Mouse (Mus musculus): Measurements from ENCODE around the gene Slfn9. TPM values are rescaled to one million over a fixed set of nuclear protein-coding genes. Genes with fewer than 3 reads are reported as not detected.
"Not testable (repeated sequence)": the region's sequence is repeated elsewhere in the genome, so short reads cannot be mapped to it uniquely, and the experiment has no call there.

The Slfn9 gene
- polyA plus RNA-seq, 1 experiment from 2014 or later = 1.7 TPM

GRCm38 (mm10) chr11:82989357-82989756 is 2.3 kb downstream of the Slfn9 start:
- no peaks in the 10 kb centered on the region for H3K9me3 ChIP-seq (replicated peaks)
- peak overlapping the region; percentile 62 for H3K4me2 ChIP-seq
- no peak for ATAC-seq (ENCODE audit: low FRiP score)
- H3K4me3 ChIP-seq (replicated peaks) = no peak overlapping the region
- no peaks in the 10 kb centered on the region for H3K36me3 ChIP-seq
- H3K4me1 ChIP-seq = peaks cover 14% of the 10 kb centered on the region
- H3K27ac ChIP-seq (replicated peaks) = no peak overlapping the region
- peaks cover 4% of the 10 kb centered on the region for H3K27me3 ChIP-seq (replicated peaks)
- 39% methylated on average over 12 of the region's 12 CpGs for WGBS
- H3K9ac ChIP-seq (replicated peaks) = no peak overlapping the region

- H3K9ac ChIP-seq (replicated peaks) = no peak overlapping the region
- ATAC-seq (ENCODE audit: low FRiP score) = no peak
- WGBS = 88% methylated on average over 6 of the region's 6 CpGs
- H3K36me3 ChIP-seq = no peaks in the 10 kb centered on the region
- H3K27me3 ChIP-seq (replicated peaks) = peaks cover 4% of the 10 kb centered on the region
- H3K4me2 ChIP-seq = no peak overlapping the region
- peaks cover 14% of the 10 kb centered on the region for H3K4me1 ChIP-seq
- H3K27ac ChIP-seq (replicated peaks) = no peak overlapping the region
- no peaks in the 10 kb centered on the region for H3K9me3 ChIP-seq (replicated peaks)
- H3K4me3 ChIP-seq (replicated peaks) = no peak overlapping the region
Measured at GRCm38 (mm10) chr11:82987621-82988020, 4.0 kb downstream of the Slfn9 start.

GRCm38 (mm10) chr11:82983193-82983592 is 8.4 kb downstream of the Slfn9 start:
- Histone ChIP-seq H3K4me1 (no peaks in the 10 kb centered on the region), H3K4me2 (no peak overlapping the region), H3K36me3 (no peaks in the 10 kb centered on the region), H3K9ac (replicated peaks) (no peak overlapping the region), H3K9me3 (replicated peaks) (no peaks in the 10 kb centered on the region), H3K4me3 (replicated peaks) (no peak overlapping the region), H3K27me3 (replicated peaks) (no peaks in the 10 kb centered on the region), H3K27ac (replicated peaks) (no peak overlapping the region)
- no peak for ATAC-seq (ENCODE audit: low FRiP score)
- 87% methylated on average over 17 of the region's 17 CpGs for WGBS

GRCm38 (mm10) chr11:82982409-82982808 is 9.2 kb downstream of the Slfn9 start:
- H3K9ac ChIP-seq (replicated peaks); H3K4me2 ChIP-seq; ATAC-seq (ENCODE audit: low FRiP score); H3K4me1 ChIP-seq; H3K27ac ChIP-seq (replicated peaks); H3K9me3 ChIP-seq (replicated peaks); H3K27me3 ChIP-seq (replicated peaks); H3K4me3 ChIP-seq (replicated peaks); H3K36me3 ChIP-seq: not testable (repeated sequence)
- WGBS = 93% methylated on average over 2 of the region's 2 CpGs

GRCm38 (mm10) chr11:82973916-82974315 is 17.7 kb downstream of the Slfn9 start:
- peaks cover 12% of the 10 kb centered on the region for H3K4me1 ChIP-seq
- H3K27me3 ChIP-seq (replicated peaks) = no peaks in the 10 kb centered on the region
- H3K36me3 ChIP-seq = no peaks in the 10 kb centered on the region
- no peak overlapping the region for H3K9ac ChIP-seq (replicated peaks)
- no peak overlapping the region for H3K27ac ChIP-seq (replicated peaks)
- no peak for ATAC-seq (ENCODE audit: low FRiP score)
- no peaks in the 10 kb centered on the region for H3K9me3 ChIP-seq (replicated peaks)
- 48% methylated on average over 5 of the region's 5 CpGs for WGBS
- no peak overlapping the region for H3K4me2 ChIP-seq
- H3K4me3 ChIP-seq (replicated peaks) = no peak overlapping the region

GRCm38 (mm10) chr11:82971590-82971974 is 20.0 kb downstream of the Slfn9 start:
- no peak for ATAC-seq (ENCODE audit: low FRiP score)
- peak overlapping the region; percentile 31; the same call in 1 of the 2 replicates for H3K4me3 ChIP-seq (replicated peaks)
- 0 out of 2 replicates have a peak overlapping the region, but pooled peaks have one; percentile 36 for H3K9ac ChIP-seq (replicated peaks)
- H3K27ac ChIP-seq (replicated peaks) = 0 out of 2 replicates have a peak overlapping the region, but pooled peaks have one; percentile 54
- WGBS = 61% methylated on average over 11 of the region's 11 CpGs
- H3K4me2 ChIP-seq = peak overlapping the region; percentile 56
- no peaks in the 10 kb centered on the region for H3K9me3 ChIP-seq (replicated peaks)
- peaks cover 12% of the 10 kb centered on the region for H3K4me1 ChIP-seq
- no peaks in the 10 kb centered on the region for H3K27me3 ChIP-seq (replicated peaks)
- no peaks in the 10 kb centered on the region for H3K36me3 ChIP-seq

- 0 out of 2 replicates have a peak overlapping the region, but pooled peaks have one; percentile 36 for H3K9ac ChIP-seq (replicated peaks)
- no peaks in the 10 kb centered on the region for H3K9me3 ChIP-seq (replicated peaks)
- ATAC-seq (ENCODE audit: low FRiP score) = peak; percentile 74; the same call in 1 of the 2 replicates
- peak overlapping the region; percentile 54 for H3K27ac ChIP-seq (replicated peaks)
- peak overlapping the region; percentile 31 for H3K4me3 ChIP-seq (replicated peaks)
- H3K4me1 ChIP-seq = peaks cover 12% of the 10 kb centered on the region
- WGBS = 8% methylated on average over 31 of the region's 31 CpGs
- H3K36me3 ChIP-seq = no peaks in the 10 kb centered on the region
- H3K4me2 ChIP-seq = peak overlapping the region; percentile 56
- no peaks in the 10 kb centered on the region for H3K27me3 ChIP-seq (replicated peaks)
Measured at GRCm38 (mm10) chr11:82970712-82971589, 20.7 kb downstream of the Slfn9 start.

GRCm38 (mm10) chr11:82962215-82962614 is 29.4 kb downstream of the Slfn9 start:
- H3K36me3 ChIP-seq = no peaks in the 10 kb centered on the region
- no peak overlapping the region for H3K9ac ChIP-seq (replicated peaks)
- no peak for ATAC-seq (ENCODE audit: low FRiP score)
- 91% methylated on average over 8 of the region's 8 CpGs for WGBS
- H3K27ac ChIP-seq (replicated peaks) = no peak overlapping the region
- no peaks in the 10 kb centered on the region for H3K27me3 ChIP-seq (replicated peaks)
- no peak overlapping the region for H3K4me2 ChIP-seq
- H3K9me3 ChIP-seq (replicated peaks) = no peaks in the 10 kb centered on the region
- H3K4me3 ChIP-seq (replicated peaks) = no peak overlapping the region
- no peaks in the 10 kb centered on the region for H3K4me1 ChIP-seq

GRCm38 (mm10) chr11:82961743-82962142 is 29.9 kb downstream of the Slfn9 start:
- Histone ChIP-seq H3K36me3 (no peaks in the 10 kb centered on the region), H3K4me3 (replicated peaks) (no peak overlapping the region), H3K27me3 (replicated peaks) (no peaks in the 10 kb centered on the region), H3K9ac (replicated peaks) (no peak overlapping the region), H3K27ac (replicated peaks) (no peak overlapping the region), H3K4me2 (no peak overlapping the region), H3K4me1 (no peaks in the 10 kb centered on the region), H3K9me3 (replicated peaks) (no peaks in the 10 kb centered on the region)
- WGBS = 66% methylated on average over 2 of the region's 2 CpGs
- no peak for ATAC-seq (ENCODE audit: low FRiP score)

GRCm38 (mm10) chr11:82959613-82960012 is 32.0 kb downstream of the Slfn9 start:
- Histone ChIP-seq H3K27me3 (replicated peaks) (peaks cover 6% of the 10 kb centered on the region; the same call in 1 of the 2 replicates), H3K4me3 (replicated peaks) (no peak overlapping the region), H3K4me2 (no peak overlapping the region), H3K9me3 (replicated peaks) (no peaks in the 10 kb centered on the region), H3K27ac (replicated peaks) (no peak overlapping the region), H3K4me1 (no peaks in the 10 kb centered on the region), H3K9ac (replicated peaks) (no peak overlapping the region), H3K36me3 (no peaks in the 10 kb centered on the region)
- 22% methylated on average over 4 of the region's 4 CpGs for WGBS
- ATAC-seq (ENCODE audit: low FRiP score) = no peak

- no peak overlapping the region for H3K4me2 ChIP-seq
- H3K27ac ChIP-seq (replicated peaks) = no peak overlapping the region
- WGBS = 80% methylated on average over 10 of the region's 10 CpGs
- no peak for ATAC-seq (ENCODE audit: low FRiP score)
- peaks cover 30% of the 10 kb centered on the region for H3K27me3 ChIP-seq (replicated peaks)
- H3K4me1 ChIP-seq = 0 out of 2 replicates have a peak, but pooled peaks cover 3% of the 10 kb centered on the region
- H3K36me3 ChIP-seq = no peaks in the 10 kb centered on the region
- no peak overlapping the region for H3K4me3 ChIP-seq (replicated peaks)
- H3K9me3 ChIP-seq (replicated peaks) = no peaks in the 10 kb centered on the region
- H3K9ac ChIP-seq (replicated peaks) = no peak overlapping the region
Measured at GRCm38 (mm10) chr11:82956925-82957324, 34.7 kb downstream of the Slfn9 start.

GRCm38 (mm10) chr11:82954631-82955030 is 37.0 kb downstream of the Slfn9 start:
- Histone ChIP-seq H3K4me1 (peaks cover 12% of the 10 kb centered on the region), H3K27ac (replicated peaks) (no peak overlapping the region), H3K27me3 (replicated peaks) (peaks cover 49% of the 10 kb centered on the region), H3K4me3 (replicated peaks) (no peak overlapping the region), H3K36me3 (no peaks in the 10 kb centered on the region), H3K9ac (replicated peaks) (no peak overlapping the region), H3K9me3 (replicated peaks) (no peaks in the 10 kb centered on the region), H3K4me2 (no peak overlapping the region)
- ATAC-seq (ENCODE audit: low FRiP score) = no peak
- 80% methylated on average over 6 of the region's 6 CpGs for WGBS

Measured in neural tube, embryonic 15.5 days (tissue).